Mouse (Mus musculus) hindbrain, embryonic 12.5 days (tissue): ENCODE data around the gene Gm11239. TPM values are rescaled to one million over a fixed set of nuclear protein-coding genes. Genes with fewer than 3 reads are reported as not detected.
"Not testable (repeated sequence)": the region's sequence is repeated elsewhere in the genome, so short reads cannot be mapped to it uniquely, and the experiment has no call there.

Experiments
- ATAC-seq: fragments of 200-750 bp; cut with Nextera tagmentation; 2 replicates; pipeline ENCODE4 v1.8.0; 2017; ENCODE audit warnings: moderate TSS enrichment; ENCODE audit not compliant: low FRiP score
- H3K27ac ChIP-seq: fragments of 300-500 bp; sonication (generic); 2 replicates; pipeline ENCODE4 v1.5.1; 2016; ENCODE audit warnings: mild to moderate bottlenecking
- H3K27me3 ChIP-seq: fragments of 300-500 bp; sonication (generic); 2 replicates; pipeline ENCODE4 v1.6.1; 2016; ENCODE audit warnings: mild to moderate bottlenecking
- H3K36me3 ChIP-seq: fragments of 300-500 bp; sonication (generic); 2 replicates; pipeline ENCODE4 v1.6.1; 2016; ENCODE audit warnings: mild to moderate bottlenecking
- H3K4me1 ChIP-seq: fragments of 300-500 bp; sonication (generic); 2 replicates; pipeline ENCODE4 v1.6.1; 2016
- H3K4me2 ChIP-seq: fragments of 300-500 bp; sonication (generic); replicated peaks from 2 replicates; pipeline ENCODE4 v1.6.1; 2016; ENCODE audit warnings: mild to moderate bottlenecking
- H3K4me3 ChIP-seq: fragments of 300-500 bp; sonication (generic); 2 replicates; pipeline ENCODE4 v1.5.1; 2016; ENCODE audit warnings: mild to moderate bottlenecking
- H3K9ac ChIP-seq: fragments of 300-500 bp; sonication (generic); 2 replicates; pipeline ENCODE4 v1.6.1; 2016; ENCODE audit warnings: mild to moderate bottlenecking, moderate library complexity
- H3K9me3 ChIP-seq: fragments of 300-500 bp; sonication (generic); replicated peaks from 2 replicates; pipeline ENCODE4 v1.6.1; 2016; ENCODE audit warnings: mild to moderate bottlenecking
- WGBS: fragments of 180-500 bp; shearing (Covaris S2); methylation state at CpG from one replicate; pipeline ENCODE4 v1.1.7; 2016; 5-methylcytosine and 5-hydroxymethylcytosine counted together
- polyA plus RNA-seq: library from polyadenylated mRNA; unstranded; fragments of >200 nt; fragmentation: Nextera tagmentation; extraction: Ambion mirVana; gene quantifications from 2 replicates; pipeline ENCODE4 v1.2.1, GENCODE M21; 2016

The Gm11239 gene
- polyA plus RNA-seq = not detected in 2 replicates

DNA sequence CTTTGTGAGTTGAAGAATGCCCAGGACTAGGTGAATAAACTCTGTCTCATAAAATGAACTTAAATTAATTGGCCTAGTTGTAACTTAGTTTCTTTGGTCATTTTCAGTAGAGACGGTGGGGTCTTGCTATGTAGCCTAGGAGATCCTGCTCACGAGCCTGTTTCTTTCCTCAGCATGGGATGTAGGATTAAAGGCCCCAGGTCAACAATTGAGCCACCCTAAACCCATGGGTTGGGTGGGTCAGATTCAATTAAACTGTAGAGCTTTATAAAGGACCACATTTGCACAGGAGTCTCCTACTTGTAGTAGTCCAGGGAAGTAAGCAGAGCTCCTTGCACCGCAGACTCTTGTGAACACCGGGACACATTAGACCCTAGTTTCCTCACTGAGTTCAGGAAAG is at the start of gene Gm11239:
Gene Gm11239, plus strand, starts transcription at position 301 of the 400 bp plus-strand sequence.
- not testable (repeated sequence) for H3K4me2 ChIP-seq
- WGBS = no CpG with 5 or more reads among the region's 4 CpGs

DNA sequence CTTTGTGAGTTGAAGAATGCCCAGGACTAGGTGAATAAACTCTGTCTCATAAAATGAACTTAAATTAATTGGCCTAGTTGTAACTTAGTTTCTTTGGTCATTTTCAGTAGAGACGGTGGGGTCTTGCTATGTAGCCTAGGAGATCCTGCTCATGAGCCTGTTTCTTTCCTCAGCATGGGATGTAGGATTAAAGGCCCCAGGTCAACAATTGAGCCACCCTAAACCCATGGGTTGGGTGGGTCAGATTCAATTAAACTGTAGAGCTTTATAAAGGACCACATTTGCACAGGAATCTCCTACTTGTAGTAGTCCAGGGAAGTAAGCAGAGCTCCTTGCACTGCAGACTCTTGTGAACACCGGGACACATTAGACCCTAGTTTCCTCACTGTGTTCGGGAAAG is 45.5 kb upstream of the Gm11239 start, which contains the start of gene Gm11237:
Gene Gm11237, plus strand, starts transcription at position 301 of the 400 bp plus-strand sequence.
- not testable (repeated sequence) for H3K4me2 ChIP-seq, H3K4me1 ChIP-seq, H3K9ac ChIP-seq, H3K9me3 ChIP-seq, ATAC-seq, H3K27ac ChIP-seq, H3K27me3 ChIP-seq, H3K4me3 ChIP-seq, H3K36me3 ChIP-seq
- WGBS = no CpG with 5 or more reads among the region's 3 CpGs

More for the DNA sequence above, at the start of gene Gm11239:
- H3K4me3 ChIP-seq, H3K27ac ChIP-seq, H3K4me1 ChIP-seq, H3K9ac ChIP-seq, ATAC-seq, H3K36me3 ChIP-seq, H3K27me3 ChIP-seq, H3K9me3 ChIP-seq: not testable (repeated sequence)

DNA sequence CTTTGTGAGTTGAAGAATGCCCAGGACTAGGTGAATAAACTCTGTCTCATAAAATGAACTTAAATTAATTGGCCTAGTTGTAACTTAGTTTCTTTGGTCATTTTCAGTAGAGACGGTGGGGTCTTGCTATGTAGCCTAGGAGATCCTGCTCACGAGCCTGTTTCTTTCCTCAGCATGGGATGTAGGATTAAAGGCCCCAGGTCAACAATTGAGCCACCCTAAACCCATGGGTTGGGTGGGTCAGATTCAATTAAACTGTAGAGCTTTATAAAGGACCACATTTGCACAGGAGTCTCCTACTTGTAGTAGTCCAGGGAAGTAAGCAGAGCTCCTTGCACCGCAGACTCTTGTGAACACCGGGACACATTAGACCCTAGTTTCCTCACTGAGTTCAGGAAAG is 30.3 kb upstream of the Gm11239 start, which contains the start of gene Gm11236:
Gene Gm11236, plus strand, starts transcription at position 301 of the 400 bp plus-strand sequence.
- H3K27ac ChIP-seq, H3K4me3 ChIP-seq, H3K9me3 ChIP-seq, H3K36me3 ChIP-seq, ATAC-seq, H3K9ac ChIP-seq, H3K27me3 ChIP-seq, H3K4me1 ChIP-seq, H3K4me2 ChIP-seq: not testable (repeated sequence)
- WGBS = no CpG with 5 or more reads among the region's 4 CpGs

DNA sequence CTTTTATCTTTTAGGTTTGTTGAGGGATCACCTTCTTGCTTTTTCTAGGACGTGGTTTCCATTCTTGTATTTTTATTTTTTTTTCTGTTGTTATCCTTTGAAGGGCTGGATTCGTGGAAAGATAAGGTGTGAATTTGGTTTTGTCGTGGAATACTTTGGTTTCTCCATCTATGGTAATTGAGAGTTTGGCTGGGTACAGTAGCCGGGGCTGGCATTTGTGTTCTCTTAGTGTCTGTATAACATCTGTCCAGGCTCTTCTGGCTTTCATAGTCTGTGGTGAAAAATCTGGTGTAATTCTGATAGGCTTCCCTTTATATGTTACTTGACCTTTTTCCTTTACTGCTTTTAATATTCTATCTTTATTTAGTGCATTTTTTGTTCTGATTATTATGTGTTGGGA is 6.3 kb upstream of the Gm11239 start:
- not testable (repeated sequence) for H3K4me3 ChIP-seq, H3K27me3 ChIP-seq, H3K36me3 ChIP-seq, H3K9ac ChIP-seq, H3K9me3 ChIP-seq, H3K27ac ChIP-seq, H3K4me2 ChIP-seq, ATAC-seq, H3K4me1 ChIP-seq
- 86% methylated on average over 4 of the region's 4 CpGs for WGBS

DNA sequence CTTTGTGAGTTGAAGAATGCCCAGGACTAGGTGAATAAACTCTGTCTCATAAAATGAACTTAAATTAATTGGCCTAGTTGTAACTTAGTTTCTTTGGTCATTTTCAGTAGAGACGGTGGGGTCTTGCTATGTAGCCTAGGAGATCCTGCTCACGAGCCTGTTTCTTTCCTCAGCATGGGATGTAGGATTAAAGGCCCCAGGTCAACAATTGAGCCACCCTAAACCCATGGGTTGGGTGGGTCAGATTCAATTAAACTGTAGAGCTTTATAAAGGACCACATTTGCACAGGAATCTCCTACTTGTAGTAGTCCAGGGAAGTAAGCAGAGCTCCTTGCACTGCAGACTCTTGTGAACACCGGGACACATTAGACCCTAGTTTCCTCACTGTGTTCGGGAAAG is 15.1 kb downstream of the Gm11239 start, which contains the start of gene Gm428:
Gene Gm428, plus strand, starts transcription at position 301 of the 400 bp plus-strand sequence.
- not testable (repeated sequence) for H3K4me2 ChIP-seq, H3K9ac ChIP-seq, H3K4me1 ChIP-seq, H3K4me3 ChIP-seq, ATAC-seq, H3K36me3 ChIP-seq, H3K27ac ChIP-seq, H3K9me3 ChIP-seq, H3K27me3 ChIP-seq
- WGBS = 71% methylated on average over 1 of the region's 4 CpGs

DNA sequence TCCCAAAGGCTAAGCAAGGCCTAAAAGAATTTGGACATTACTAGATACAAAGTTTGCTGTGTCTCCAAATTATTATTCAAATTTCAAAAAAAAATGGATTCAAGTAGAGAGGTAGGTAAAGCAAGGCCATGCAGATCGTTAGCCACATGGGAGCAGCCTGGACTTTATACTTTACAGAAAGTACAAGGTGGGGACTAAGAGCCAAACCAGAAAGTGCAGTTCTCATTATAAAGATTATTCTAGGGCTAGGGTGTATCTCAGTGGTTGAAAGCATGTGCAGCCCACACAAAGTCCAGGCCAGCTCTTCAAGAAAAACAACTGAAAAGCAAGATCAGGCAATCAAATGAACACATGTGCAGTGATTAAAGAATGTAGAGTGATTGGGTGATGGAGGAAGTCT is 50.6 kb downstream of the Gm11239 start:
- Histone ChIP-seq H3K27me3 (no peaks in the 10 kb centered on the region), H3K36me3 (no peaks in the 10 kb centered on the region), H3K4me3 (no peak overlapping the region), H3K4me1 (no peaks in the 10 kb centered on the region), H3K9ac (no peak overlapping the region), H3K27ac (no peak overlapping the region), H3K9me3 (no peaks in the 10 kb centered on the region), H3K4me2 (no peak overlapping the region)
- no peak for ATAC-seq
- WGBS = 89% methylated on average over 1 of the region's 1 CpGs

DNA sequence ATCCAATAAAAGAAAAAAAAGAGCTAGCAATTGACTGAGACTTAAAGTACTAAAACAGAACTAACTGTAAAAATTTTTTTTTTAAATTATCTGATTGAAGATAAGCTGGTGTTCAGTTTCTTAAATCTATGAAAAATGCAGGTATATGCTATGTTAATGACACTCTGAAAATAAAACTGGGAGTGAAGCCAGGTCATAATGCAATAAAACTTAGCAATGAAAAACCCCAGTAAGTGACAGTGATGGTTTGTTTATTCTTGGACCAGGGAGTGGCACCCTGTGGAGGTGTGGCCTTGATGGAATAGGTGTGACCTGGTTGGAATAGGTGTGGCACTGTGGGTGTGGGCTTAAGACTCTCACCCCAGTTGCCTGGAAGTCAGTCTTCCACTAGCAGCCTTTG is 51.7 kb downstream of the Gm11239 start:
- ATAC-seq = no peak

More for the DNA sequence above, 51.7 kb downstream of the Gm11239 start:
- H3K27ac ChIP-seq = no peak overlapping the region
- H3K4me1 ChIP-seq = no peaks in the 10 kb centered on the region
- no peak overlapping the region for H3K9ac ChIP-seq
- H3K27me3 ChIP-seq = no peaks in the 10 kb centered on the region
- H3K4me3 ChIP-seq = no peak overlapping the region
- H3K36me3 ChIP-seq = no peaks in the 10 kb centered on the region
- H3K4me2 ChIP-seq = no peak overlapping the region
- no peaks in the 10 kb centered on the region for H3K9me3 ChIP-seq

Other genes starting within 250 kb of the Gm11239 start
- gene Gm11238, start 60.5 kb upstream of the Gm11239 start, polyA plus RNA-seq = not detected in 2 replicates
- not detected in 2 replicates for gene Gm11237, start 45.4 kb upstream of the Gm11239 start, polyA plus RNA-seq
- not detected in 2 replicates for gene Gm11236, start 30.2 kb upstream of the Gm11239 start, polyA plus RNA-seq
- gene Gm428, start 15.2 kb downstream of the Gm11239 start, polyA plus RNA-seq = not detected in 2 replicates
- 1.3 and 2.0 TPM in 2 replicates for gene Rasef, start 122.6 kb downstream of the Gm11239 start, polyA plus RNA-seq
- gene Gm11758, start 207.9 kb downstream of the Gm11239 start, polyA plus RNA-seq = not detected in 2 replicates
- not detected in 2 replicates for gene Gm11757, start 222.8 kb downstream of the Gm11239 start, polyA plus RNA-seq
- not detected in 2 replicates for gene Gm13871, start 237.6 kb downstream of the Gm11239 start, polyA plus RNA-seq